Mouse (Mus musculus) left cerebral cortex, postnatal 10 days (tissue): ENCODE measurements at regions not wholly inside any gene's neighbourhood (a gene's known extent, or its start where the extent isn't known, plus 50 kb on each side); places are given as distances from the start of the nearest gene placed in this dataset.

Experiments
- DNase-seq, 2 experiments: peaks; one replicate each; pipeline ENCODE4 v3.0.0; 2021 to 2022; ENCODE audit warnings: low spot score in 2 of 2, mixed read lengths in 1 of 2; ENCODE audit errors: extremely low spot score in 1 of 2
- intact Hi-C: fragments of 180-260 bp; cut with DNase I; formaldehyde crosslinking; loops from one replicate; pipeline ENCODE4 v1.15.1; 2025

- no peak for DNase-seq
- intact Hi-C loops: loop anchor here (10.0 kb wide), 1 partner anchor 654 kb away; no protein-coding TSS in a partner anchor
Observed at GRCm38 (mm10) chr11:19679041-19679440, 245.1 kb upstream of the Spred2 start.

DNA sequence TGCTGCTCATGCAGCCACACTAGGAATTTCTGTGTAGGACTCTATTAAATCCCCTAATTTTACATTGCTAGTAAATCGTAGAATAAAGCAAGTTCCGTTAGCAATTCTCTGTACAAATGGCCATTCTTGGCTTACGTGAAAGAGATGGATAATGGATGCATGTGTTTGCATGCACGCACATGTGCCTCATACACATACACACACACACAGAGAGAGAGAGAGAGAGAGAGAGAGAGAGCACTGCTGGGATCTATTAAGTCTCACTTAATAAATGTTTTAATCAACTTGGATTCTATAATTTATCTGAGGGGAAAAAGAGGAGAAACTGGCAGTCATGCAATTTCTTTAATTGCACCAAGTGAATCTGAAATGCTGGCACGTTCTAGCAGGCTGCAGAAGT, 244.5 kb upstream of the Spred2 start:
- intact Hi-C loops: loop anchor here (10.0 kb wide), 1 partner anchor 655 kb away; no protein-coding TSS in a partner anchor
- DNase-seq: no peak

DNA sequence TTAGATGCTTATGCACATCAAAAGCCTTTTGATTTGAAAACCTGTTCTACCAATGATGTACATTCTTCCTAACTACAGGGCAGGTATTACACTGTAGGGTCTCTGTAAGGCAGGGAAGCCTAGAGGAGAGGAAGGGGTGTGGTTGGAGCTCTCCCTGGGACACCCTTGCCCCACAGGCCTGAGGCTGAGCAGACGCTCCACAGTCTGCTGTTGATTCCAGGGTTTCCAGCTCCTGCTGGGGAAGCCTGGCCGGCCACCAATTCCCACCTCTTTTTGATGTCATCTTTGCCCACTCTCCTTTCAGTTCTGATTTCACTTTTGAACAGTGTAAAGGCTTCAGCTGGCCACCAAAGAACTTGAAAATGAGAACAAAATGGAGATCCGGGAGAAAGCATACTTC, 223.0 kb upstream of the Spred2 start:
- no peak for DNase-seq
- intact Hi-C loops: no loop called here

- DNase-seq: no peak
- intact Hi-C loops: no loop called here
Observed at GRCm38 (mm10) chr11:19708821-19709220, 215.4 kb upstream of the Spred2 start.

DNA sequence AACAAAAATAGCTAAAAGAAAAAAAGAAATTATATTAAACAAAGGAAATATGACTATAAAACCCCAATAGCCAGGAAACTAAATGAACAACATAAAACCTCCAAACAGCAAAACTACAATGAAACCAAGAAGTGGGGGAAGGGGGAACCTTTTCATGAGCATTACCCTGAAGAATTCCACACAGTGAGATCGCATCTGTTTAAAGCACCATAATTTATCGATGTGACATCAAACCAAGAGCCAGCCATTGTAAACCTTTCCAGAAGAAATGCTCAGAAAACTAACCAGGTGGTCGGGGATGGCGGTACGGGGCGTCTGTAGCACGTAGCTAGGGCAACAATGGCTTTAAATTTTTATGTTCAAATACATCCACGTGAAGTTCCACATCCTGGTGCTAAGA, 214.8 kb upstream of the Spred2 start:
- intact Hi-C loops: no loop called here
- no peak for DNase-seq

- DNase-seq: no peak
- intact Hi-C loops: no loop called here
Observed at GRCm38 (mm10) chr11:19713091-19713490, 211.1 kb upstream of the Spred2 start.

DNA sequence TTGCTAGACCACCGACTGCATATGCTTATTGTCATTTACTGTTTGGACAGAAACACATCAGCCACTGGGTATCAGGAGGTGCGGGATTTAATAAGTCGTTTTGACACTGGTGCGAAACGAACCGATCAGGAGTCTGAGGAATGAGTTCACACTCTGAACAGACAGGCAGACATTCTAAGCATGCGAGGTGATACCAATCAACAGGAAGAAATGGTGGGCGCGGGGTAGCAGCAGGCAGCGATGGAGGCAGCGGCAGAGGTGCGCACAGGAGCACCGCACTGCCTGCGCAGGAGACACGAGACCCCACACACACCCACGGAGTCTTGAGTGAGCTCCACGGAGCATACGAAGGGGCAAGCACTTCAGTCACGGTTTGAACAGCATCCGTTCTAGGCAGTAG, 210.6 kb upstream of the Spred2 start:
- intact Hi-C loops: no loop called here
- no peak for DNase-seq

- intact Hi-C loops: no loop called here
- DNase-seq: no peak
Observed at GRCm38 (mm10) chr11:19714211-19714610, 210.0 kb upstream of the Spred2 start.

GRCm38 (mm10) chr11:19714888-19715595, 209.1 kb upstream of the Spred2 start:
- DNase-seq: no peak
- intact Hi-C loops: no loop called here

GRCm38 (mm10) chr11:19718165-19718564, 206.0 kb upstream of the Spred2 start:
- intact Hi-C loops: no loop called here
- DNase-seq: no peak

GRCm38 (mm10) chr11:19729031-19729430, 195.1 kb upstream of the Spred2 start:
- no peak for DNase-seq
- intact Hi-C loops: no loop called here

DNA sequence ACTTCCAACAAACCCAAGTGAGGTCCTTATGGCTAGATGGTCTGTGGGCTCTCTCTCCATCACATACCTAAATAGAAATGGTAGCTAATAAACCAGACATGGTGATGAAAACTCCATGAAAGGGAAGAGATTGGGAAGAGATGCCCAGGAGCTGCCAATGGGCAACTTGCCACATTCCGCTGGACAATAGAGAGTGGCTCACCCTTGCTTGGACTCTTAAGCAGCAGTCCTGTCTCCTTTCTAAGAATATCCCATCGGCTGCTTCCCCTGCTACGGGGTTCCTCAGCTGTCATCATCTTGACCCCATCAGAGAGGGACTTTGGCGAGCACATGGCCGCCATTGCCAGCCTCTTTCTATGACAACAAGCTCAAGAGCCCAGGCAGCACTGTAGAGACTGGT, 193.4 kb upstream of the Spred2 start:
- intact Hi-C loops: no loop called here
- DNase-seq: no peak

DNA sequence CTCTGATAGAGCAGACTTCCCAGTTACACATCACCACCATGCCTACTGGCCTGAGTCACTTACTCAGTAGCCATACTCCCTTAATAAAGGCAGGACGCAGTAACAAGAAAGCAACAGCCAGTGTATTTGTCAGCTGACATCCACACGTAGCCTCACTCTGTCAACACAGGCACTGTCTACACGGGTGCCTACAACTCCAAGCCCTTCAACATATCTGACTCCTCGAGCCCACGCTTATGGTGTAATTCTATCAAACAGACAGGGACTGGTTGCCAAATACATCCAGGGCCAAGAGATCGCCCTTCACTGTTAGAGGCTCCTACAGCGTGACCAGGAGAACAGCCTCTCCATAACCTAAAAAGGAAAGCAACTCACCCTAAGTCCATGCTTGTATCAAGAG, 188.1 kb upstream of the Spred2 start:
- intact Hi-C loops: no loop called here
- DNase-seq: no peak

- no peak for DNase-seq
- intact Hi-C loops: no loop called here
Observed at GRCm38 (mm10) chr11:19736926-19737325, 187.2 kb upstream of the Spred2 start.

DNA sequence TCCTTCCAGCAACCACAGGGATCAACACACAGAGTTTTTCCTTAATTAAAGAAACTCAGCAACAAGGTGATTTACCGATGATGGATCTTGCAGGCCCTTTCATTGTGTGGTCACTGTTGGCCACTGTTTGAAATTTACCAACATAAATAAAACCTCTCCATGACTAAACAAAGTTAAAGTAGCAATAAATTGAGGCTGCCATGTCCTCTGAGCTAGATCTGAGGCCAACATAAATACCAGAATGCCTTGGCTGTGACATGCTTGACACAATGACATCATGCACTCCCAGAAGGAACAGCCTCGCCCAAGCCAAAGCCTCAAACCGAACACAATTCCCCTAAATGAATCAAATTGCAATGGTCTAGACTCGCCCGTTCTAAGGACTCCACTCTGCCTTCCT, 186.8 kb upstream of the Spred2 start:
- no peak for DNase-seq
- intact Hi-C loops: no loop called here

- DNase-seq: no peak
- intact Hi-C loops: no loop called here
Observed at GRCm38 (mm10) chr11:19737807-19738206, 186.4 kb upstream of the Spred2 start.

DNA sequence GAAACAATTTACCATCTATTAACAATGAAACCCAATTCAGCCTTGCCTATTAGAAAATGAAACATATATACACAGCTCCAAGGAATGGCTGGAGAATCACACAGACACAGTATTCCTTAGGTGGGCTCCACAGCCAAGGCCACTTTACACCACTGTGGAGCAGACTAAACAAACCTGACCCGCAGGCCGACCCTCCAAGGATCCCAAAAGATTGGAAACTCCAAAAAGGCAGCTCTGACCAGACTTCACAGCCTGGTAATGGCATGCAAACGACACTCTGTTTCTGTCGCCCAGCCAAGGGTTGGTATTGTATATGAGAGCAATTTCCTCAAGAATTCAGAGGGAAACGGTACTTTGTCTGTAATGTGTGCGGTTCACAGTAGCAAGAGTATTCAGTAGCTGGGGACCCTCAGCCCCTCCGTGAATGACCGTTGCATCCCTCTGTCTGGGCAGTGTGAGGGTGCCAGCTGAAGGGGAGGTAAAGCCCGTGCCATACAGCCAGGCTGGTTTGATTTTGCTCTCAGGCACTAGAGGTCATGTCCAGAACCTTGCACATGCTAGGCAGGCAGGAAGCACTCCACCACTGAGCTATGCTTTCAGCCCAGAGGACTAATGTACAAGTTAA, 184.5 kb upstream of the Spred2 start:
- intact Hi-C loops: no loop called here

DNA sequence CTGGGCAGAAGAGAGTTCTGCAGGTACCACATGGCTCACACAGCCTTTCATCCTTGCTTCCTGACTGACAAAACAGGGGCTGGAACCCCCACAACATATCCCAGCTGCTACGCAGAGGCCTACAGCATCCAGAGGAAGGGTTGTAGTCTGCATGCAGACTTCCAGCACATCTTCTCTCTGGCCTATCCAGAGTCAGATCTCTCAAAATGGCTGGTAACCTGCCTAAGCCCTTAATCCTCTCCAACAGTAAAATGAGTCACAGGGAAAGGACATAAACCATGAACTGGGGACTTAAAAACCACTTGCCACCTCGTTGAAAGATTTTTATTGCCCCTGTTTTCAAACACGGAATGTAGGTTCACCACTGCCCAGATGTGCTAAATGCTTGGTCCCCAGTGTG, 183.6 kb upstream of the Spred2 start:
- intact Hi-C loops: no loop called here
- DNase-seq: no peak

More for the DNA sequence above, 184.5 kb upstream of the Spred2 start:
- no peak for DNase-seq

DNA sequence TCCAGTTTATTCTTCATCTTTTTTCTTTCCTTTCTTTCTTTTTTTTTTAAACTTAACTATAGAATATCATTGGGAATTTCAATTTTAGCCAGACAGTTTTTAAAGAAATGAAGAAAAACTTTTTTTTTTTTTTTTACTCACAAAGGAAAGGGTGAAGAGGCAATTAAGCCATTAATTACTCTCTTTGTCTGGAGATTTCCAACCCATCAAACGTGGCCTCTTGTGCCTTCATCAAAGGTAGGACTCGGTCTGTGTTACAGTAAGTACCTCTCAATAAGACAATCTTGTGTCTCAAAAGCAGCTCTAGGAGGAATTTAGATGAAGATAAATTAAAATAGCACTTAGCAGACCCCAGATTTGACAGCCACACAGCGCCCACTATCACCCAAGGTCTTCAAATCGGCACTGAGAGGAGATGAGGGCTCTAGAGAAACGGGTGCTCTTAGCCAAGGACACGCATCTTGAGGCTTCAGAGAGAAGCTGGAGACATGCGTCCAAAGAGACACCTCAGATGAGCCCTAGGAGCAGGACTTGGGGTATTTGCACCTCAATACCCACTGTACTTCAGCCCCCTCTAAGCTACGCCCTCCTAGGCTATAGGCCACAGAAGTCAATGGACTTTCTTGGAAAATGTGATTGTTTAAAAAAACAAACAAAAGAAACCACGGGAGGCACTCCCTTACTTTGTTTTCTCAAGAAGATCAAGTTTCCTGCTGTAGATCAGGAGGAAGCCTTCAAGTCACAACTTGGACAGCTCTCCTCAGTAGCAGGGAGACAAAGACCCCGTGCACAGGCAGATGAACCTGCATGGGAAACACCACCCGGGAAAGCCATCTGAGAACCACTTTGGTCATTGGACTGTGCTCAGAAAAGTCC, 176.8 kb upstream of the Spred2 start:
- no peak for DNase-seq
- intact Hi-C loops: no loop called here
